Mouse (Mus musculus) hematopoietic stem cell, adult 5-6 weeks (primary cell): Measurements from ENCODE around the gene Olfr453. TPM values are rescaled to one million over a fixed set of nuclear protein-coding genes. Genes with fewer than 3 reads are reported as not detected.

Experiments used
- total RNA-seq: library from RNA; stranded (forward); fragments of 172-1452, 232-1000 nt; gene quantifications from 2 replicates; pipeline ENCODE4 v1.2.3, GENCODE M21; 2017

Gene Olfr453
- total RNA-seq, 1 experiment from 2014 or later: not detected

Other genes with a start within 250 kb of the Olfr453 start
- not detected in 2 replicates for gene Olfr455, start 191.8 kb upstream of the Olfr453 start, total RNA-seq
- gene Tcaf3, start 141.7 kb upstream of the Olfr453 start, total RNA-seq: not detected in 2 replicates
- 0.20 and 1.3 TPM in 2 replicates for gene Tcaf2, start 94.1 kb upstream of the Olfr453 start, total RNA-seq
- gene Tcaf1, start 29.3 kb upstream of the Olfr453 start, total RNA-seq: 3.0 and 12.7 TPM in 2 replicates
- not detected in 2 replicates for gene Olfr38, start 17.0 kb downstream of the Olfr453 start, total RNA-seq
- gene Olfr452, start 45.7 kb downstream of the Olfr453 start, total RNA-seq: not detected in 2 replicates
- gene Olfr450, start 72.6 kb downstream of the Olfr453 start, total RNA-seq: not detected in 2 replicates
- not detected in 2 replicates for gene Olfr449, start 95.0 kb downstream of the Olfr453 start, total RNA-seq
- not detected in 2 replicates for gene Olfr448, start 151.1 kb downstream of the Olfr453 start, total RNA-seq
- not detected in 2 replicates for gene Olfr447, start 169.5 kb downstream of the Olfr453 start, total RNA-seq
- gene Olfr446, start 182.0 kb downstream of the Olfr453 start, total RNA-seq: not detected in 2 replicates
- not detected in 2 replicates for gene Olfr444, start 209.7 kb downstream of the Olfr453 start, total RNA-seq